Mouse (Mus musculus): ENCODE data around the gene Trim3.

DNA sequence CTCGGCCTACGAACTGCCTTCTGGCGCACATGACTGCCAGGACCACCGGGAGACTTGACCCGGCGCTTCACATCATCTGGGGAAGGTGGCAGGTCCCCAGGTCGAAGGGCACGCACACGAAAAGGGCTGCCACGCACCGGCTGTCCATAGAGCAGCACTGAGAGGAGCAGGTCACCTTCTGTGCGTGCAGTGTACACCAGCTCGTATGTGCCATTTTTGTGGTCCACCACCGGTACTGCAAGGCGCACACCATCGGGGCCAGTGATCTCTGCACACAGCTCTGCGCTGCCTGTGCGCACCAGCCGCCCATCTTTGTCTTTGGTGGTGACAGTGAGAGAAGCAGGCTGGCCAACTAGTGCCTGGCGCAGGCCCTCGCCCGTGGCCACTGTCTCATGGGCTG, 15.6 kb downstream of the Trim3 start:
- TF ChIP-seq E2F4 (IDR thresholded peaks at IDR 0.05; ENCODE audit: insufficient replicate concordance, low read depth, low read length): no peak
- no peak for TF ChIP-seq MAX (IDR thresholded peaks at IDR 0.05; ENCODE audit: low read length)
- TF ChIP-seq NRF1 (IDR thresholded peaks at IDR 0.05; ENCODE audit: low read depth, low read length): no peak
- no peak for TF ChIP-seq IRF4 (IDR thresholded peaks at IDR 0.05; ENCODE audit: low read depth, low read length)
- no peak for TF ChIP-seq NELFE (IDR thresholded peaks at IDR 0.05; ENCODE audit: low read depth, low read length)
- TF ChIP-seq TBP (conservative IDR thresholded peaks at IDR 0.05; ENCODE audit: low read depth, low read length): no peak
